Mouse (Mus musculus): Measurements from ENCODE around the gene Brd9. TPM values are rescaled to one million over a fixed set of nuclear protein-coding genes. Genes with fewer than 3 reads are reported as not detected.
A peak's percentile ranks its signal among the peaks of the same experiment; 100 is the strongest.
"Not testable (repeated sequence)": the region's sequence is repeated elsewhere in the genome, so short reads cannot be mapped to it uniquely, and the experiment has no call there.

Brd9 gene
- polyA plus RNA-seq, 1 experiment, result 138 TPM

DNA sequence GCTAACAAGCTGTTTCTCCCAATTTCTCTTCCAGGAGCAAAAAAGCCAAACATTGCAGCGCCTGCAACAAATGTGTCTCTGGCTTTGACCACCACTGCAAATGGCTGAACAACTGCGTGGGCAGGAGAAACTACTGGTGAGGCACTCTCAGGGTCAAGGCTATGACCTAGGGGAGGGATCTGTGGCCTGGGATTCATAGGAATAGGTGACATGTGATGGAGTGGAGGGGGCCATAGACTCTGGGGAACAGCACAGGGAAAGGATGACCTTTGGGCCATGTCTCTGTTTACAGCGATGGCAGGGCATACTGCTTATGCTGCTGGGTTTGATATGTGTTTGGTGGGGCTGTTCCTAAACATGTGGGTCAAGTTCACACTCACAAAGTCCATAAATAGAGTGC, 36.9 kb downstream of the Brd9 start:
- no peak overlapping the region for H3K4me3 ChIP-seq (ENCODE audit: insufficient read depth, low read length)
- H3K27ac ChIP-seq (ENCODE audit: insufficient read depth, low read length), result no peak overlapping the region
- TF ChIP-seq CTCF (IDR thresholded peaks at IDR 0.05; ENCODE audit: extremely low read depth, insufficient read depth, low read length), result no peak
- no peaks in the 10 kb centered on the region for H3K4me1 ChIP-seq (ENCODE audit: control insufficient read depth, insufficient read depth, low read length)

DNA sequence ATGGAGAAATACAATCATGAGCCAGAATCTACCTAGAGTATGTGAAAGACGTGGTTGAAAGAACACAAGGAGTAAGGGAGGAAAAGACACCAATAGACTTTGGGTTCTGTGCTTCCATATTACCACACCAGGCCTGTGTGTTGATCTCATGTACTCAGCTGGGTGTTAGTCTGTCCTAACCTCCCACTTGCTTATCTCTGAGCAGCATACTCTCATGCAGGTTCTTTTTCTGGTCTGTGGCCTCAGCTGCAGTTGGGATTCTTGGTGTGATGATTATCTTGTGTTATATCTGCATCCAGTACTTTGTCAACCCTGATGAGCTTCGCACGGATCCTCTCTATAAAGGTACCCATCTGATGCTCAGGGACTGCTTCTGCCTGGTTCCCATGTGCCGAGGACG, 39.3 kb downstream of the Brd9 start:
- no peaks in the 10 kb centered on the region for H3K4me1 ChIP-seq (ENCODE audit: control insufficient read depth, insufficient read depth, low read length)
- no peak for TF ChIP-seq CTCF (IDR thresholded peaks at IDR 0.05; ENCODE audit: extremely low read depth, insufficient read depth, low read length)
- no peak for TF ChIP-seq POLR2A (IDR thresholded peaks at IDR 0.05; ENCODE audit: extremely low read depth, insufficient read depth, low read length)
- H3K27ac ChIP-seq (ENCODE audit: insufficient read depth, low read length), result no peak overlapping the region
- H3K4me3 ChIP-seq (ENCODE audit: insufficient read depth, low read length), result no peak overlapping the region

DNA sequence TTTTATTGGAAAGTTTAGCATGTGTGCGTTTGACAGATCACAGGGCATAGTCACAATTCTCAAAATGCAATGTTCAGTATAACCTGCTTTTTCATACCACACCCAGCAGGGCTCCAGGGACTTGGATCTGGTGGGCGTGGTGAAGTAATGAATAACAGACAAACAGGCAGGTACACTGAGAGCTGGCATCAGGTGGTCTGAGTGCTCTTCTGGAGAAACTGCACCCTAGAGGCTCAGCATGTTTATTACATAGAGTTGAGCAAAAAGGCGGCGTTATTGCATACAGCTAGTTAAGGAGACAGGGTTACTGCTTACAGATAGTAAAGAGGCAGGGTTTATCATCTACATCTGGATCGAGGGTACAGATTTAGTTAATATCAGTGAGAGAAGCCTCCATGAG, 52.7 kb downstream of the Brd9 start:
- no peak overlapping the region for H3K4me3 ChIP-seq (ENCODE audit: insufficient read depth, low read length)
- H3K27ac ChIP-seq (ENCODE audit: insufficient read depth, low read length), result no peak overlapping the region
- H3K4me1 ChIP-seq (ENCODE audit: control insufficient read depth, insufficient read depth, low read length), result no peaks in the 10 kb centered on the region
- TF ChIP-seq POLR2A (IDR thresholded peaks at IDR 0.05; ENCODE audit: extremely low read depth, insufficient read depth, low read length), result no peak
- TF ChIP-seq CTCF (IDR thresholded peaks at IDR 0.05; ENCODE audit: extremely low read depth, insufficient read depth, low read length), result no peak

DNA sequence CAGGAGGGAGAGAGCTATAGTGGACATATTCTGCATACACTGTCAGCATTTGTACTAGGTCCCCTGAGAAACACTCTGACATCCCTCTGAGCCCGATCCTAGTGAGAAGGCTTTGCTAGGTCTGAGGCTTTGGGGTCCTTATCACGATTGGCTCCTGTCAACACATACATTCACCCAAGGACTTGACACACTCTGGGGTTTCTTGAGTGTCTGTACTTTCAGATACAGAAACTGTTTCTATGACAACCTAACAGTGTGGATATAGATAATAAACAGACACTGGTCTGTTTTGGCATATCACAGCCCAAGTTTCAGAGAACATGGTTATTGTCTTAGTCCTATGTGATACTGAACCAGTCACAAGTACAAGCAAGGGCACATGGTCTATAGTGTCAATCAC, 53.1 kb downstream of the Brd9 start:
- TF ChIP-seq CTCF (IDR thresholded peaks at IDR 0.05; ENCODE audit: extremely low read depth, insufficient read depth, low read length), result no peak
- TF ChIP-seq POLR2A (IDR thresholded peaks at IDR 0.05; ENCODE audit: extremely low read depth, insufficient read depth, low read length), result no peak
- Histone ChIP-seq H3K27ac (ENCODE audit: insufficient read depth, low read length) (no peak overlapping the region), H3K4me3 (ENCODE audit: insufficient read depth, low read length) (no peak overlapping the region), H3K4me1 (ENCODE audit: control insufficient read depth, insufficient read depth, low read length) (no peaks in the 10 kb centered on the region)

DNA sequence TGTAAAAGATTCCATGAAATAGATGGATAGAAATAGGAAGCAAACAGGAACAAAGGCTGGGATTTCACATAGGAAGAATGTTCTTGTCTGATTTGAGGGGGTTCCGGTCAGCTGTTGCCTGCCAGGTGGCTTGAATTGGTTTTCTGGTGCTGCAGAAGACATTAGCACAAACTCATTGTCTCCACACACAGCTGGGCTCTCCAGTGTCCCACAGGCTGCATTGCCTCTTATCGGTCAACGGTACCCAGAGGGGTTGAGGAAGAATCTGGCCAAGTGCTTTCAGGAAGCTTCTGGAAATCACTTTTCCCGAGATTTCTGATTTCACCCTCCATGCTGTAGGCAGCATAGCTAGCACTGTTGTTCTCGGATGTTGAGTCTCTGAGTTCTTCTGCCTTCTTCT, 53.7 kb downstream of the Brd9 start:
- no peak overlapping the region for H3K4me3 ChIP-seq (ENCODE audit: insufficient read depth, low read length)
- H3K4me1 ChIP-seq (ENCODE audit: control insufficient read depth, insufficient read depth, low read length), result no peaks in the 10 kb centered on the region
- TF ChIP-seq POLR2A (IDR thresholded peaks at IDR 0.05; ENCODE audit: extremely low read depth, insufficient read depth, low read length) (no peak), CTCF (IDR thresholded peaks at IDR 0.05; ENCODE audit: extremely low read depth, insufficient read depth, low read length) (no peak)

DNA sequence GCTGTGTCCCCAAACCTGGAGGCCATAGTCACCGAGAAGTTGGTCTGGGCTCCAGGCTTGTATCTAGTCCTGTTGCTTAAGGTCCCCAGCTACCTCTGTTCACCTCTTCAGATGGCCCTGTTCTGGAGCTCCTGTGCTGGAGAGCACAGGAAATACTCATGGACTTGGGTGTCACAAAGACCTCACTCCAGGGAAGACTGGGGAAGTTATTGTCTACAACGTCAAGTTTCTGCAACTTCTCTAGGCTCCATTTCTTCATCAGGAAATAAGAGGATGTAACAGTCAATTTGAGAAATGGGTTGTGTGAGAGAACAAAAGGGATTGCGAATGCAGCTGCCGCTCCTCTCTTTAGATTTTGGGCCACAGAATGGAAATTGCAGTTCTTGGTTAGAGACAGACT, 58.8 kb downstream of the Brd9 start:
- Histone ChIP-seq H3K4me1 (ENCODE audit: control insufficient read depth, insufficient read depth, low read length) (peaks cover 4% of the 10 kb centered on the region), H3K27ac (ENCODE audit: insufficient read depth, low read length) (no peak overlapping the region), H3K4me3 (ENCODE audit: insufficient read depth, low read length) (no peak overlapping the region)
- TF ChIP-seq CTCF (IDR thresholded peaks at IDR 0.05; ENCODE audit: extremely low read depth, insufficient read depth, low read length) (no peak), POLR2A (IDR thresholded peaks at IDR 0.05; ENCODE audit: extremely low read depth, insufficient read depth, low read length) (no peak)

More for the DNA sequence above, 53.7 kb downstream of the Brd9 start:
- H3K27ac ChIP-seq (ENCODE audit: insufficient read depth, low read length), result no peak overlapping the region

DNA sequence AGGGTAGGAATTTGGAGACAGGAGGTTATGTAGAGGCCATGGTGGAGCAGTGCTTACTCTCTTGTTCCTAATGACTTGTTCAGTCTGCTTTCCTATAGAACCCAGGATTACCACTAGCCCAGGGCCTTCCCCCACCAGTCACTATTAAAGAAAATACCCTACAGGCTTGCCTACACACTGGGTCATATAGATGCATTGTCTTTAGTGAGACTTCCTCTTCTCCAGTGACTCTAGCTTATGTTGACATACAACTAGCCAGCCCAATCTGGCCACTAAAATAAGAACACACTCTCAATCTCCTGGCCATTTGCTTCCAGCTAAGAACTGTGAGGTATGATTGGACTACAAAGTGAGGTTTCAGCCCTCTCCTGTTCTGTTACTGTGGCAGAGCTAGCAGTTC, 62.9 kb downstream of the Brd9 start:
- H3K27ac ChIP-seq (ENCODE audit: insufficient read depth, low read length), result no peak overlapping the region
- peaks cover 4% of the 10 kb centered on the region for H3K4me1 ChIP-seq (ENCODE audit: control insufficient read depth, insufficient read depth, low read length)
- no peak overlapping the region for H3K4me3 ChIP-seq (ENCODE audit: insufficient read depth, low read length)
- no peak for TF ChIP-seq POLR2A (IDR thresholded peaks at IDR 0.05; ENCODE audit: extremely low read depth, insufficient read depth, low read length)
- no peak for TF ChIP-seq CTCF (IDR thresholded peaks at IDR 0.05; ENCODE audit: extremely low read depth, insufficient read depth, low read length)

DNA sequence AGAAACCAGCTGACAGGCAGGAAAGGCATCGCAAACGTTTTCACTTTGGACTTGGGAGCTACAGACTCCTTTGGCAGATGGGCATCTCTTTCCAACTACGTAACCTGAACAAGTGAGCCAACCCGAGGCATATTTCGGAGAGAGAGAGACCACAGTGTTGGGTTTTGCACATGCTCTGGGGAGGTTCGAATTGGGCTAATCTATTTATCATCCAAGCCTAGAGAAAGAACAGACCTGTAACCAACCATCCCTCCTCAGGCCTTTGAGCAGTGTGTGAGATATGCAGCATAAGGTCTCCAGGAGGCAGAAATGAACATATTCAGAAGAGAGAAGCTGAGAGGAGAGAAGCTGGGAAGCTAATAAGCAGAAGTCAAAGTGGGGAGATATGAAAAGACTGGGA, 63.4 kb downstream of the Brd9 start:
- peaks cover 4% of the 10 kb centered on the region for H3K4me1 ChIP-seq (ENCODE audit: control insufficient read depth, insufficient read depth, low read length)

DNA sequence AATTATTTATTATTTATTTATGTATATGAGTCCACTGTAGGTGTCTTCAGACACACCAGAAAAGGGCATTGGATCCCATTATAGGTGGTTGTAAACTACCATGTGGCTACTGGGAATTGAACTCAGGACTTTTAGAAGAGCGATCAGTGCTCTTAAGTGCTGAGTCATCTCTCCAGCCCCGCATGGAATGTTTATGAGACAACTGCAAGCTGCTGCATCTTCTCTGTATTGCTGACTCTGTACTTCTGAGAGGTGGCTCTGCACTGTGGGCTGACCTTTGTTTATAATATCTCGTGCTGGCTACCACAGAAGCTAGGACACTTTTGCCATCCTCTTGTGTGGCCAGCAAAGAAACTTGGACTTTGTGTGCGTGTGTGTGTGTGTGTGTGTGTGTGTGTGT, 63.9 kb downstream of the Brd9 start:
- H3K27ac ChIP-seq (ENCODE audit: insufficient read depth, low read length), result no peak overlapping the region
- TF ChIP-seq POLR2A (IDR thresholded peaks at IDR 0.05; ENCODE audit: extremely low read depth, insufficient read depth, low read length) (no peak), CTCF (IDR thresholded peaks at IDR 0.05; ENCODE audit: extremely low read depth, insufficient read depth, low read length) (no peak)
- no peak overlapping the region for H3K4me3 ChIP-seq (ENCODE audit: insufficient read depth, low read length)
- peaks cover 4% of the 10 kb centered on the region for H3K4me1 ChIP-seq (ENCODE audit: control insufficient read depth, insufficient read depth, low read length)

More for the DNA sequence above, 63.4 kb downstream of the Brd9 start:
- H3K27ac ChIP-seq (ENCODE audit: insufficient read depth, low read length), result no peak overlapping the region
- H3K4me3 ChIP-seq (ENCODE audit: insufficient read depth, low read length), result no peak overlapping the region
- TF ChIP-seq CTCF (IDR thresholded peaks at IDR 0.05; ENCODE audit: extremely low read depth, insufficient read depth, low read length) (no peak), POLR2A (IDR thresholded peaks at IDR 0.05; ENCODE audit: extremely low read depth, insufficient read depth, low read length) (no peak)

DNA sequence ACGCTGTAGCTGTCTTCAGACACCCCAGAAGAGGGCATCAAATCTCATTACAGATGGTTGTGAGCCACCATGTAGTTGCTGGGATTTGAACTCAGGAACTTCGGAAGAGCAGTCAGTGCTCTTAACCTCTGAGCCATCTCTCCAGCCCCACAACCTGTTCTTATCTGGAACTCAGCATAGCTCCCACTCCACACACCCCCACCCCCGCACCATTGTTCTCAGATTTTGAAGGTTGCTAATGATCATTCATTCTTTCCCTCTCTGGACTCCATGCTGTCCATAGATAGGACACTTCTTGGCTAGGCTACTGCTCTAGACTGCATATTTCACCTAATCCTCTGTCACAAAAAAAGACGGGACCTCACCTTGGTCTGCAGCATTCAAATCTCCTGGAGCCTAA, 69.3 kb downstream of the Brd9 start:
- H3K4me1 ChIP-seq (ENCODE audit: control insufficient read depth, insufficient read depth, low read length); H3K4me3 ChIP-seq (ENCODE audit: insufficient read depth, low read length); H3K27ac ChIP-seq (ENCODE audit: insufficient read depth, low read length): not testable (repeated sequence)

DNA sequence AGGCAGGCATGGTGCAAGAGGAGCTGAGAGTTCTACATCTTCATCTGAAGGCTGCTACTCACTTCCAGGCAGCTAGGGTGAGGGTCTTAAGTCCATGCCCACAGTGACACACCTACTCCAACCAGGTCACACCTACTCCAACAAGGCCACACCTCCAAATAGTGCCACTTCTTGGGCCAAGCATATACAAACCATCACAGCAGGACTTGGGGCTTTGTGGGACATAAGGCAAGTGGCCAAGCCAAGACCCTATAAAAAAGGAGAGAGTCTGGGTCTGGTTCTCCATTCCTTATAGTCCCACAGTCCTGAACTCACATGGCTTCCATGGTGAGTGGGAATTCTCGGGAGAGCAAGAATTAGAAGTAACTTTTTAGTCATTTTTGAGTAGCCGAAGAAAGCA, 70.6 kb downstream of the Brd9 start:
- H3K4me1 ChIP-seq (ENCODE audit: control insufficient read depth, insufficient read depth, low read length); H3K27ac ChIP-seq (ENCODE audit: insufficient read depth, low read length): not testable (repeated sequence)
- peak overlapping the region; percentile 95; the same call in 1 of the 2 replicates for H3K4me3 ChIP-seq (ENCODE audit: insufficient read depth, low read length)
